Mouse (Mus musculus) heart, postnatal 25 days (tissue): ENCODE results near the gene Chic2. TPM values are rescaled to one million over a fixed set of nuclear protein-coding genes. Genes with fewer than 3 reads are reported as not detected.

Experiments
- DNase-seq: peaks from one replicate; pipeline ENCODE4 v3.0.0; 2022; ENCODE audit warnings: low spot score
- intact Hi-C: fragments of 180-260 bp; cut with DNase I; formaldehyde crosslinking; loops from one replicate; pipeline ENCODE4 v1.15.1; 2025
- total RNA-seq, 2 experiments: library from RNA; stranded (reverse); gene quantifications; 2 replicates each; pipeline ENCODE4 v1.2.3; 2021

Chic2 gene
- total RNA-seq, 2 experiments from 2014 or later, result 20.5 to 23.2 TPM

GRCm38 (mm10) chr5:74984101-74984500 is 60.5 kb downstream of the Chic2 start:
- no peak for DNase-seq
- intact Hi-C loops, result no loop called here

GRCm38 (mm10) chr5:74980574-74980973 is 64.0 kb downstream of the Chic2 start:
- intact Hi-C loops, result no loop called here
- DNase-seq, result no peak

- intact Hi-C loops, result no loop called here
- DNase-seq, result no peak
Observed at GRCm38 (mm10) chr5:74980154-74980553, 64.4 kb downstream of the Chic2 start.

GRCm38 (mm10) chr5:74979586-74979985 is 65.0 kb downstream of the Chic2 start:
- intact Hi-C loops, result no loop called here
- no peak for DNase-seq

- intact Hi-C loops, result no loop called here
- DNase-seq, result no peak
Observed at GRCm38 (mm10) chr5:74975507-74975906, 69.1 kb downstream of the Chic2 start.

GRCm38 (mm10) chr5:74974726-74975411 is 69.7 kb downstream of the Chic2 start:
- intact Hi-C loops, result loop anchor here (5.0 kb wide), 1 partner anchor 67 kb away; the partner anchor contains the start of gene Chic2
- peak; percentile 87 for DNase-seq

- peak; percentile 67 for DNase-seq
- intact Hi-C loops, result loop anchor here (5.0 kb wide), 1 partner anchor 68 kb away; the partner anchor contains the start of gene Chic2
Observed at GRCm38 (mm10) chr5:74974061-74974581, 70.5 kb downstream of the Chic2 start.

GRCm38 (mm10) chr5:74971418-74971817 is 73.2 kb downstream of the Chic2 start:
- peak; percentile 9 for DNase-seq
- intact Hi-C loops, result loop anchor here (5.0 kb wide), 1 partner anchor 71 kb away; the partner anchor contains the start of gene Chic2

GRCm38 (mm10) chr5:74969341-74969740 is 75.2 kb downstream of the Chic2 start:
- no peak for DNase-seq
- intact Hi-C loops, result no loop called here

- intact Hi-C loops, result no loop called here
- no peak for DNase-seq
Observed at GRCm38 (mm10) chr5:74967882-74968281, 76.7 kb downstream of the Chic2 start.

GRCm38 (mm10) chr5:74966891-74967290 is 77.7 kb downstream of the Chic2 start:
- no peak for DNase-seq
- intact Hi-C loops, result no loop called here

- intact Hi-C loops, result loop anchor here (5.0 kb wide), 1 partner anchor 120 kb away; no protein-coding TSS in a partner anchor
- DNase-seq, result peak; percentile 40
Observed at GRCm38 (mm10) chr5:74962771-74963170, 81.8 kb downstream of the Chic2 start.

- intact Hi-C loops, result loop anchor here (1.0 to 5.0 kb wide), 2 partner anchors 121 to 182 kb away; no protein-coding TSS in a partner anchor
- DNase-seq, result peak; percentile 33
Observed at GRCm38 (mm10) chr5:74960840-74961543, 83.6 kb downstream of the Chic2 start.

GRCm38 (mm10) chr5:74960306-74960705 is 84.3 kb downstream of the Chic2 start:
- DNase-seq, result no peak
- intact Hi-C loops, result loop anchor here (5.0 kb wide), 1 partner anchor 122 kb away; no protein-coding TSS in a partner anchor

GRCm38 (mm10) chr5:74957293-74958076 is 87.1 kb downstream of the Chic2 start:
- intact Hi-C loops, result no loop called here
- DNase-seq, result no peak

GRCm38 (mm10) chr5:74956335-74956734 is 88.2 kb downstream of the Chic2 start:
- intact Hi-C loops, result no loop called here
- no peak for DNase-seq

GRCm38 (mm10) chr5:74955565-74955964 is 89.0 kb downstream of the Chic2 start:
- intact Hi-C loops, result no loop called here
- no peak for DNase-seq

- intact Hi-C loops, result no loop called here
- no peak for DNase-seq
Observed at GRCm38 (mm10) chr5:74952938-74953337, 91.6 kb downstream of the Chic2 start.

- intact Hi-C loops, result no loop called here
- no peak for DNase-seq
Observed at GRCm38 (mm10) chr5:74951375-74951774, 93.2 kb downstream of the Chic2 start.

- no peak for DNase-seq
- intact Hi-C loops, result loop anchor here (5.0 to 10.0 kb wide), 2 partner anchors 637 to 1094 kb away; no protein-coding TSS in a partner anchor
Observed at GRCm38 (mm10) chr5:74949298-74949697, 95.3 kb downstream of the Chic2 start.
